Mouse (Mus musculus) testis, postnatal 14 days (tissue): ENCODE data around the gene Slc6a5.
A peak's percentile ranks its signal among the peaks of the same experiment; 100 is the strongest.

ENCODE experiments used
- DNase-seq: peaks from one replicate; pipeline ENCODE4 v3.0.0; 2021; ENCODE audit warnings: low spot score

Slc6a5 gene

GRCm38 (mm10) chr7:49909850-49910249 is at the start of gene Slc6a5:
Gene Slc6a5 (plus strand): TSS chr7:49910146.
- no peak for DNase-seq

GRCm38 (mm10) chr7:49861196-49861595 is 48.8 kb upstream of the Slc6a5 start:
- DNase-seq: no peak

GRCm38 (mm10) chr7:49863753-49864152 is 46.2 kb upstream of the Slc6a5 start:
- no peak for DNase-seq

- DNase-seq: no peak
Measured at GRCm38 (mm10) chr7:49869656-49870055, 40.3 kb upstream of the Slc6a5 start.

- DNase-seq: no peak
Measured at GRCm38 (mm10) chr7:49870276-49870675, 39.7 kb upstream of the Slc6a5 start.

GRCm38 (mm10) chr7:49877307-49877706 is 32.6 kb upstream of the Slc6a5 start:
- DNase-seq: no peak

- no peak for DNase-seq
Measured at GRCm38 (mm10) chr7:49879051-49879450, 30.9 kb upstream of the Slc6a5 start.

- no peak for DNase-seq
Measured at GRCm38 (mm10) chr7:49879998-49880707, 29.8 kb upstream of the Slc6a5 start.

GRCm38 (mm10) chr7:49882288-49882687 is 27.7 kb upstream of the Slc6a5 start:
- peak; percentile 15 for DNase-seq

- no peak for DNase-seq
Measured at GRCm38 (mm10) chr7:49882694-49883389, 27.1 kb upstream of the Slc6a5 start.

- no peak for DNase-seq
Measured at GRCm38 (mm10) chr7:49887776-49888390, 22.1 kb upstream of the Slc6a5 start.

- DNase-seq: no peak
Measured at GRCm38 (mm10) chr7:49894786-49895185, 15.2 kb upstream of the Slc6a5 start.

GRCm38 (mm10) chr7:49895296-49895695 is 14.7 kb upstream of the Slc6a5 start:
- DNase-seq: no peak

GRCm38 (mm10) chr7:49902003-49902552 is 7.9 kb upstream of the Slc6a5 start:
- DNase-seq: no peak

- no peak for DNase-seq
Measured at GRCm38 (mm10) chr7:49907191-49908171, 2.5 kb upstream of the Slc6a5 start.

GRCm38 (mm10) chr7:49908181-49908855 is 1.6 kb upstream of the Slc6a5 start:
- DNase-seq: no peak

- no peak for DNase-seq
Measured at GRCm38 (mm10) chr7:49908990-49909411, 945 bp upstream of the Slc6a5 start.

GRCm38 (mm10) chr7:49910361-49910760 is 415 bp downstream of the Slc6a5 start:
- peak; percentile 51 for DNase-seq

- DNase-seq: no peak
Measured at GRCm38 (mm10) chr7:49911147-49911946, 1.4 kb downstream of the Slc6a5 start.

GRCm38 (mm10) chr7:49911947-49912262 is 2.0 kb downstream of the Slc6a5 start:
- no peak for DNase-seq
